Mouse (Mus musculus): ENCODE data around the gene Rnf224. TPM values are rescaled to one million over a fixed set of nuclear protein-coding genes. Genes with fewer than 3 reads are reported as not detected.
A peak's percentile ranks its signal among the peaks of the same experiment; 100 is the strongest.

The Rnf224 gene
- polyA plus RNA-seq (2012; rRNA removed) (0.05 TPM in 1 of 2 replicates, not detected in the other), polyA plus RNA-seq (2014; fragmentation: Nextera tagmentation; extraction: Ambion mirVana) (not detected in 2 replicates)

DNA sequence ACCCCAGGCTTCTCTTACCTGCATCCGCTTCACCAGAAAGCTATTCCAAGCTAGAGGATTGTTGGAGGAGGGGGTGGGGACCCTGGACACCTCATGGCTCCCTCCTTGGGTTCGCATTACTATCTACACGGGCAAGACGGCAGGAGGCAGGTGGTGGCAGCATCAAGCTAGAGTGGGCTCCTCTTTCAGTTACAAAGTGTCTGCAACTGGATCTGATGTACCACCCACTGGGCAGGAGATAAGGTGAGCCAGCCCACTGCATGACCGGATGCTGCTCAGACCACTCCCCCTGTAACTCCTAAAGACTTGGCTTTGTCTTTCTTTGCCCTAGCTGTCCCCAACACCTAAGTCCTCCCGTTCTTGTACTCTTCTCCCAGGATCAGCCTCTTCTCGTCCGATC lies at the start of gene Rnf224:
Gene Rnf224, minus strand, starts transcription at position 174 of the 400 bp plus-strand sequence.
- ATAC-seq (ENCODE audit: low FRiP score, low read depth) (no peak), DNase-seq (ENCODE audit: low spot score) (no peak)
- H3K9ac ChIP-seq (ENCODE audit: low read depth, low read length, severe bottlenecking) = no peak within 1 kb of the TSS
- H3K27ac ChIP-seq (replicated peaks; ENCODE audit: low read depth, low read length) = no peak within 1 kb of the TSS
- H3K36me3 ChIP-seq (ENCODE audit: control insufficient read depth, insufficient read depth, low read length) = no peaks in the 10 kb centered on the region
- no peaks in the 10 kb centered on the region for H3K9me3 ChIP-seq (ENCODE audit: control insufficient read depth, low read length)
- peaks cover 12% of the 10 kb centered on the region; the same call in 1 of the 2 replicates for H3K4me1 ChIP-seq (ENCODE audit: control insufficient read depth, insufficient read depth, low read length)
- 37% methylated on average over 8 of the region's 8 CpGs for WGBS
- no peak for TF ChIP-seq POLR2A (IDR thresholded peaks at IDR 0.05; ENCODE audit: borderline replicate concordance, extremely low read depth, insufficient read depth, insufficient read length)
- H3K4me3 ChIP-seq (replicated peaks; ENCODE audit: low read length) = no peak within 1 kb of the TSS
- H3K4me2 ChIP-seq (replicated peaks; ENCODE audit: low read depth, low read length, severe bottlenecking) = no peak within 1 kb of the TSS
- peaks cover 6% of the 10 kb centered on the region for H3K27me3 ChIP-seq (ENCODE audit: control insufficient read depth, insufficient read depth, low read length)

GRCm38 (mm10) chr2:25286314-25286713 lies 49.7 kb upstream of the Rnf224 start:
- TF ChIP-seq POLR2A (IDR thresholded peaks at IDR 0.05; ENCODE audit: borderline replicate concordance, extremely low read depth, insufficient read depth, insufficient read length) = no peak
- H3K9me3 ChIP-seq (ENCODE audit: control insufficient read depth, low read length) = no peaks in the 10 kb centered on the region
- H3K4me3 ChIP-seq (replicated peaks; ENCODE audit: low read length) = no peak overlapping the region
- no peak for ATAC-seq (ENCODE audit: low FRiP score, low read depth)
- H3K4me1 ChIP-seq (ENCODE audit: control insufficient read depth, insufficient read depth, low read length) = no peaks in the 10 kb centered on the region
- peaks cover 37% of the 10 kb centered on the region for H3K27me3 ChIP-seq (ENCODE audit: control insufficient read depth, insufficient read depth, low read length)
- H3K27ac ChIP-seq (replicated peaks; ENCODE audit: low read depth, low read length) = no peak overlapping the region
- no peak for DNase-seq (ENCODE audit: low spot score)
- 64% methylated on average over 1 of the region's 1 CpGs for WGBS
- H3K36me3 ChIP-seq (ENCODE audit: control insufficient read depth, insufficient read depth, low read length) = peaks cover 47% of the 10 kb centered on the region
- no peak overlapping the region for H3K9ac ChIP-seq (ENCODE audit: low read depth, low read length, severe bottlenecking)
- H3K4me2 ChIP-seq (replicated peaks; ENCODE audit: low read depth, low read length, severe bottlenecking) = no peak overlapping the region

GRCm38 (mm10) chr2:25285551-25285950 lies 49.0 kb upstream of the Rnf224 start:
- no peak overlapping the region for H3K4me3 ChIP-seq (replicated peaks; ENCODE audit: low read length)
- peaks cover 54% of the 10 kb centered on the region for H3K36me3 ChIP-seq (ENCODE audit: control insufficient read depth, insufficient read depth, low read length)
- no peak for TF ChIP-seq POLR2A (IDR thresholded peaks at IDR 0.05; ENCODE audit: borderline replicate concordance, extremely low read depth, insufficient read depth, insufficient read length)
- peaks cover 29% of the 10 kb centered on the region for H3K27me3 ChIP-seq (ENCODE audit: control insufficient read depth, insufficient read depth, low read length)
- no peaks in the 10 kb centered on the region for H3K9me3 ChIP-seq (ENCODE audit: control insufficient read depth, low read length)
- ATAC-seq (ENCODE audit: low FRiP score, low read depth) (no peak), DNase-seq (ENCODE audit: low spot score) (no peak)
- H3K4me2 ChIP-seq (replicated peaks; ENCODE audit: low read depth, low read length, severe bottlenecking) = no peak overlapping the region
- no peaks in the 10 kb centered on the region for H3K4me1 ChIP-seq (ENCODE audit: control insufficient read depth, insufficient read depth, low read length)
- 80% methylated on average over 2 of the region's 2 CpGs for WGBS
- H3K27ac ChIP-seq (replicated peaks; ENCODE audit: low read depth, low read length) = no peak overlapping the region
- H3K9ac ChIP-seq (ENCODE audit: low read depth, low read length, severe bottlenecking) = no peak overlapping the region

- Histone ChIP-seq H3K4me2 (replicated peaks; ENCODE audit: low read depth, low read length, severe bottlenecking) (no peak overlapping the region), H3K4me3 (replicated peaks; ENCODE audit: low read length) (no peak overlapping the region), H3K9me3 (ENCODE audit: control insufficient read depth, low read length) (no peaks in the 10 kb centered on the region), H3K4me1 (ENCODE audit: control insufficient read depth, insufficient read depth, low read length) (no peaks in the 10 kb centered on the region), H3K9ac (ENCODE audit: low read depth, low read length, severe bottlenecking) (no peak overlapping the region), H3K27me3 (ENCODE audit: control insufficient read depth, insufficient read depth, low read length) (no peaks in the 10 kb centered on the region), H3K27ac (replicated peaks; ENCODE audit: low read depth, low read length) (no peak overlapping the region), H3K36me3 (ENCODE audit: control insufficient read depth, insufficient read depth, low read length) (peaks cover 98% of the 10 kb centered on the region)
- peak; percentile 81 for DNase-seq (ENCODE audit: low spot score)
- peak; percentile 30; the same call in 1 of the 2 replicates for ATAC-seq (ENCODE audit: low FRiP score, low read depth)
- WGBS = 67% methylated on average over 13 of the region's 13 CpGs
- TF ChIP-seq POLR2A (IDR thresholded peaks at IDR 0.05; ENCODE audit: borderline replicate concordance, extremely low read depth, insufficient read depth, insufficient read length) = no peak
Observed at GRCm38 (mm10) chr2:25278928-25279882, 42.6 kb upstream of the Rnf224 start.

DNA sequence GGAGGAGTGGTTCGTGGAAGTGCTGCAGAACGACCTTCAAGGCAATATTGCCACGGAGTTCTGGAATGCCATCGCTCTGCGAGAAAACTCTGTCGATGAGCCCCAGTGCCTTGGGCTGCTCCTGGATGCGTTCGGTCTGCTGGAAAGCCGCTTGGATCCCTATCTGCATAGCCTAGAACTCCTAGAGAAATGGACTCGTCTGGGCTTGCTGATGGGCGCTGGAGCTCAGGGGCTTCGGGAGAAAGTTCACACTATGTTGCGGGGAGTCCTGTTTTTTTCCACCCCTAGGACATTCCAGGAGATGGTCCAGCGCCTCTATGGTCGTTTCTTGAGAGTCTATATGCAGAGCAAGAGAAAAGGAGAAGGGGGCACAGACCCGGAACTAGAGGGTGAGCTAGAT lies 36.4 kb upstream of the Rnf224 start:
- H3K9me3 ChIP-seq (ENCODE audit: control insufficient read depth, low read length) = no peaks in the 10 kb centered on the region
- H3K9ac ChIP-seq (ENCODE audit: low read depth, low read length, severe bottlenecking) = peak overlapping the region; percentile 84
- peak overlapping the region; percentile 88 for H3K4me3 ChIP-seq (replicated peaks; ENCODE audit: low read length)
- no peak for TF ChIP-seq POLR2A (IDR thresholded peaks at IDR 0.05; ENCODE audit: borderline replicate concordance, extremely low read depth, insufficient read depth, insufficient read length)
- H3K27ac ChIP-seq (replicated peaks; ENCODE audit: low read depth, low read length) = no peak overlapping the region
- ATAC-seq (ENCODE audit: low FRiP score, low read depth) (no peak), DNase-seq (ENCODE audit: low spot score) (no peak)
- peaks cover 73% of the 10 kb centered on the region for H3K36me3 ChIP-seq (ENCODE audit: control insufficient read depth, insufficient read depth, low read length)
- H3K4me1 ChIP-seq (ENCODE audit: control insufficient read depth, insufficient read depth, low read length) = peaks cover 14% of the 10 kb centered on the region
- H3K4me2 ChIP-seq (replicated peaks; ENCODE audit: low read depth, low read length, severe bottlenecking) = peak overlapping the region; percentile 87
- 33% methylated on average over 16 of the region's 16 CpGs for WGBS
- no peaks in the 10 kb centered on the region for H3K27me3 ChIP-seq (ENCODE audit: control insufficient read depth, insufficient read depth, low read length)
